Mouse (Mus musculus) myocyte (in vitro differentiated cells): ENCODE data around the gene Prpf6.

ENCODE experiments used
- POLR2A ChIP-seq: IDR thresholded peaks from one replicate; pipeline ENCODE4 v1.6.1; 2011; ENCODE audit warnings: low read depth, mild to moderate bottlenecking, control low read depth, moderate library complexity; ENCODE audit not compliant: insufficient read length
- REST ChIP-seq: IDR thresholded peaks from one replicate; pipeline ENCODE4 v1.6.1; 2011; ENCODE audit warnings: mild to moderate bottlenecking, control low read depth, moderate library complexity; ENCODE audit not compliant: insufficient read depth, insufficient read length

DNA sequence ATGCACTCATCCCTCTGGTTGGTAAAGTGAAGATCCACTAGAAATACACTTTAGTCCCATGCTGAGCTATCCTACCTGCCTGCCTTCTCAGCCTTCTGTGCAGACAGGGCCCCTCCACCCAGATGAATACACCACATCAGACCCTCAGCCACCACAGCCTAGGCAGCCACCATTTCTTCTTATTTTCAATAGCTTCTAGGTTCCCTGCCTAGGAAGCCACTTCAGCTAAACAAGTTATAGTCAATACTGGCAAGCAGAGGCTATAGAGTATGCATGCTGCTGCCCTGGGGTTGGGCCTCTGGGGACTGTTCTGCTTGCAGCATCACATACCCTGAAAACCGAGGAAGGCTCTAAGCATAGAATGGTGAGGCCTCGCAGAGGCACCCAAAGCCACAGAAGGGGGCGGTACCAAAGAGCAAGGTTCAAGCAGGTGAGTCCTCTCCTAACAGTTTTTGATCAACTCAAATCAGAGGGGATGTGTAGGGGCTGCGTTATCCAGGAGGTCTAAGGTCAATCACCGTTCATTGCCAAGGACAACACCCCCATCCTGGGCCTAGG is at the start of gene Prpf6:
- TF ChIP-seq POLR2A: no peak
- TF ChIP-seq REST: no peak
